Mouse (Mus musculus): ENCODE data around the gene Ssrp1. TPM values are rescaled to one million over a fixed set of nuclear protein-coding genes. Genes with fewer than 3 reads are reported as not detected.
A peak's percentile ranks its signal among the peaks of the same experiment; 100 is the strongest.

The Ssrp1 gene
- polyA plus RNA-seq, 1 experiment from 2014 or later, result 291 TPM

DNA sequence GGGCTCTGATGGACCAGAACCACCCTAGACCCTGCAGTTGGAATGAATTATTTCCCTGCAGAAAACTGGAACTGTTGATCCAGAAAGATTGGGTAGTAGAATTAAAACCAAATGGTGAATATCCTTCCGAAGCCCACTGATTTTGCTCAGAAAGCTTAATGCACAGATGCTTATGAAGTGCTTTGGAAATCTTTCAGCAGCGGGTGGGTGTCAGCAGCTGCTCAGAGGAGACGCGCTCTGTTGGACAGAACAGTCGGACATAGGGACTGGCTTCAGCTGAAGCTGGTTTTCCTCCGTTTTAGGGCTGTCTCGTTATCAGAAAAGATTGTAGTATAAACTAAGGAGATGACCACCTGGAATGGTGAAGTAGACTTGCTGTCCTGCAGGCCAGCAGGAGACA, 6.6 kb downstream of the Ssrp1 start:
- no peaks in the 10 kb centered on the region for H3K9me3 ChIP-seq
- H3K36me3 ChIP-seq, result peaks cover 81% of the 10 kb centered on the region
- H3K27me3 ChIP-seq, result no peaks in the 10 kb centered on the region
- no peak for ATAC-seq (ENCODE audit: insufficient number of reproducible peaks, insufficient read depth, low FRiP score, low TSS enrichment, low read depth)
- no peak overlapping the region for H3K27ac ChIP-seq
- H3K9ac ChIP-seq, result no peak overlapping the region
- H3K4me2 ChIP-seq, result no peak overlapping the region
- no peak overlapping the region for H3K4me3 ChIP-seq
- WGBS, result 79% methylated on average over 7 of the region's 7 CpGs
- H3K4me1 ChIP-seq, result peaks cover 15% of the 10 kb centered on the region

DNA sequence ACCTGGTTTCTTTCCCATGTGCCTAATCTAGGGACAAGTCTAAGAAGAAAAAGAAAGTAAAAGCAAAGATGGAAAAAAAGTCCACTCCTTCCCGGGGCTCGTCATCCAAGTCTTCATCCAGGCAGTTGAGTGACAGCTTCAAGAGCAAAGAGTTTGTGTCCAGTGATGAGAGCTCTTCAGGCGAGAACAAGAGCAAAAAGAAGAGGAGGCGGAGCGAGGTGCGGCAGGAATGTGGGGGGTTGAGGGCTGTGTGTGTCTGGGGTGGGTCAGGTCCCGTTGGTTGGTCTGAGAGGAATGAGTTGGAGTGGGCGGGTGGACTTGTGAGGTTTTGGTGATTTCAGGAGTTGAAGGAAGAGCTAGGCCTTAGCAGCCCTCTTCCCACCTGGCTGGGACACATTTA, 9.2 kb downstream of the Ssrp1 start:
- peak overlapping the region; percentile 84; the same call in 1 of the 2 replicates for H3K9ac ChIP-seq
- H3K36me3 ChIP-seq, result peaks cover 58% of the 10 kb centered on the region
- no peaks in the 10 kb centered on the region for H3K27me3 ChIP-seq
- H3K4me3 ChIP-seq, result no peak overlapping the region
- no peaks in the 10 kb centered on the region for H3K9me3 ChIP-seq
- no peak for ATAC-seq (ENCODE audit: insufficient number of reproducible peaks, insufficient read depth, low FRiP score, low TSS enrichment, low read depth)
- peaks cover 39% of the 10 kb centered on the region for H3K4me1 ChIP-seq
- 80% methylated on average over 8 of the region's 8 CpGs for WGBS
- H3K27ac ChIP-seq, result 0 out of 2 replicates have a peak overlapping the region, but pooled peaks have one; percentile 98
- H3K4me2 ChIP-seq, result no peak overlapping the region

DNA sequence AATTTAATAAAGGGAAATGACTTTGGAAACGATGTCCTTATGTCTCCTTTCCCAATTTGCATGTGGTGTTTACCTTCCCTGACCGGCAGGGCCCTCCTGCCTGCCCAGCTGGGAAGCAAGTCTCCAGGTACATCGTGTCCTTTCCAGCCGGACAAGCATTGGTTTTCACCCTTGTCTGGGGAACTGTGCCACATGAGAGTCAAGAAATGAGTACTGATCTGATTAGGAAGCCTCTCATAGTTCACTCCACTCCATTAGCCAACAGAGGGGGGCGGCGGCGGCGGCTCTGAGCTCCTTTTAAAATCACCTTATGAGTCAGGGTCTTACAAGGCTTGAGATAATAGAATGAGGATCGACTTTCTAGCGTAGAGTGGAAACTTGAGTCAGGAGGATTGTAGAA, 10.0 kb downstream of the Ssrp1 start:
- Histone ChIP-seq H3K4me3 (peak overlapping the region; percentile 64), H3K27me3 (no peaks in the 10 kb centered on the region), H3K27ac (peak overlapping the region; percentile 98), H3K9ac (peak overlapping the region; percentile 84), H3K4me2 (peak overlapping the region; percentile 77), H3K4me1 (peaks cover 47% of the 10 kb centered on the region), H3K9me3 (no peaks in the 10 kb centered on the region), H3K36me3 (peaks cover 57% of the 10 kb centered on the region)
- 42% methylated on average over 10 of the region's 10 CpGs for WGBS
- ATAC-seq (ENCODE audit: insufficient number of reproducible peaks, insufficient read depth, low FRiP score, low TSS enrichment, low read depth), result no peak

DNA sequence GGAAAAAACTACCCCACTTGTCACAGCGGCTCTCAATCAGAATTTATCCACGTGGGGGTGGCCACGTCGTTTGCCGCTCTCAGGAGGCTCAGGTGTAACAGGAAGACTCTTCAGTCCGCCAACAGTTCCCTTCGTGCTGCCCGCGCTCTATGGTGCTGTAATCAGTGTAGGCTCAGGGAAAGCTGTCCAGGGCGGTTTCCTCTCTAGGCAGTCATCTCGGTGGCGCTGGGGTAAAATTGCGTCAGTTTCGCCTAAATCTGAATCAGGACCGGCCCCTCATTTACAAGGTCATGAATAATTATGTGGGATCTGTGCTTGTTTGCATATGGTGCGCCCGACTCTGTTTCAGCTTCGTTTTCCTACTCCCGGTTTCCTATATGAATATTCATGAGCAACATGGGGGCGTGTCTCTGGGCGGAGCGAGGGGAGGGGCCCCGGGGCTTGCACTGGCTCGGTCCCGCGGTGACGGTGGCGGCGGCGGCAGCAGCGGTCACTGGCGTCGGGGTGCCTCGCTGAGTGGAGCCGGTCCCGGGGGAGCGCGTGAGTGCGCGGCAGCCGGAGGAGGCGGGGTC, 10.6 kb downstream of the Ssrp1 start, which contains the start of gene Tnks1bp1:
Gene Tnks1bp1 (plus strand): TSS at position 427 of the 572 bp plus-strand sequence.
- Histone ChIP-seq H3K9me3 (no peaks in the 10 kb centered on the region), H3K27me3 (no peaks in the 10 kb centered on the region), H3K27ac (peak within 1 kb of the TSS; percentile 98), H3K4me1 (peaks cover 53% of the 10 kb centered on the region), H3K4me2 (peak within 1 kb of the TSS; percentile 77), H3K4me3 (peak within 1 kb of the TSS; percentile 64), H3K36me3 (peaks cover 57% of the 10 kb centered on the region), H3K9ac (peak within 1 kb of the TSS; percentile 84)
- WGBS, result under 1% methylated on average over 42 of the region's 42 CpGs
- ATAC-seq (ENCODE audit: insufficient number of reproducible peaks, insufficient read depth, low FRiP score, low TSS enrichment, low read depth), result peak; percentile 74

DNA sequence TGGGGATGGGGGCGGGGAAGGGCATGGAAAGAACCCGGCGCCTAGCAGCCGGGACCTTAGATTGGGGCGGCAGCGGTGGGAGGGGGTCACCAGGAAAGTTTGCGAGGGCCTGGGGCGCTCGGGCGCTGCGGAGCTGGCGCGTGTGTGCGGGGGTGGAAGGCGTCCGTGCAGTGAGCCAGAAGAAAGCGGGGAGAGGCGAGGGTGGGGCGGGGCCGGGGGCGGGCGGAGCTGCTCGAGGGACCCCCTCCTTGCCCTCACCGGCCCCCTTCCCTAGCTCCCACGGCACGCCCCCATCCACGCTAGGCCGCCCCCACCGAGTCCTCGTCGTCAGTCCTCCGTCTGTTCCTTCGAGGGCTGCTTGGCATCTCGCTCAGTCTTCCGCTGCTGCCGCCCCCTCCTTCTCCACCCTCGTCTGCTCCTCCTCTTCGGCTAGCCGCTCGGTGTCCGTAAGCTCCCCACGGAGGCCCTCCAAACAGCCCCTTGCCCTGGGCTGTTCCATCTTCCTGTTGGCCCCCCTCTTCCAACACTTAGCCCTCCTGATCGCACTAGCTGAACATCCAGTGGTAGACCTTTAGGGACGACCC, 11.2 kb downstream of the Ssrp1 start:
- Histone ChIP-seq H3K9ac (peak overlapping the region; percentile 84), H3K36me3 (peaks cover 57% of the 10 kb centered on the region), H3K9me3 (no peaks in the 10 kb centered on the region), H3K4me3 (peak overlapping the region; percentile 64), H3K27ac (peak overlapping the region; percentile 98), H3K27me3 (no peaks in the 10 kb centered on the region), H3K4me1 (peaks cover 57% of the 10 kb centered on the region), H3K4me2 (peak overlapping the region; percentile 77)
- WGBS, result under 1% methylated on average over 37 of the region's 44 CpGs
- peak; percentile 70 for ATAC-seq (ENCODE audit: insufficient number of reproducible peaks, insufficient read depth, low FRiP score, low TSS enrichment, low read depth)

DNA sequence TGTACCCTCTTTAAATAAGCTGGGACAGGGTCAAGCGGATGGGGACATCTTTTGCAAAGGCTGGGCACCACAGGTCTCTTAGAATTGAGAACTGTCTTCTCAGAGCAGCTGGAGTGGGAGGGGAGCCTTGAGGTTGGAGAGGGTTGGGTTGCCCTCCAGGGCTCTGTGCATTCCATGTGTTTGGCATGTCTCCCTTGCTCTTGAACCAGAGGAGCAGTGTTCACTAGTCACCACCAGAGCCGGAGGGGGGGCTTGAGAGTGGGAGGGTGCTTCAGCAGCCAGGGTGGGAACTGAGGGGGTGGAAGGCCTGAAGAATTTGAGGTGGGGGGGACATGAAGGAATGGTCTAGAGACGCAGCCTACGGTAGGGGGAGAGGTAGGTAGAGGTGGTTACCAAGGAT, 12.2 kb downstream of the Ssrp1 start:
- ATAC-seq (ENCODE audit: insufficient number of reproducible peaks, insufficient read depth, low FRiP score, low TSS enrichment, low read depth), result no peak
- peak overlapping the region; percentile 84; the same call in 1 of the 2 replicates for H3K9ac ChIP-seq
- H3K36me3 ChIP-seq, result peaks cover 57% of the 10 kb centered on the region
- no peaks in the 10 kb centered on the region for H3K9me3 ChIP-seq
- H3K4me1 ChIP-seq, result peaks cover 57% of the 10 kb centered on the region
- no peaks in the 10 kb centered on the region for H3K27me3 ChIP-seq
- peak overlapping the region; percentile 64 for H3K4me3 ChIP-seq
- peak overlapping the region; percentile 77 for H3K4me2 ChIP-seq
- H3K27ac ChIP-seq, result peak overlapping the region; percentile 98
- 33% methylated on average over 4 of the region's 4 CpGs for WGBS

DNA sequence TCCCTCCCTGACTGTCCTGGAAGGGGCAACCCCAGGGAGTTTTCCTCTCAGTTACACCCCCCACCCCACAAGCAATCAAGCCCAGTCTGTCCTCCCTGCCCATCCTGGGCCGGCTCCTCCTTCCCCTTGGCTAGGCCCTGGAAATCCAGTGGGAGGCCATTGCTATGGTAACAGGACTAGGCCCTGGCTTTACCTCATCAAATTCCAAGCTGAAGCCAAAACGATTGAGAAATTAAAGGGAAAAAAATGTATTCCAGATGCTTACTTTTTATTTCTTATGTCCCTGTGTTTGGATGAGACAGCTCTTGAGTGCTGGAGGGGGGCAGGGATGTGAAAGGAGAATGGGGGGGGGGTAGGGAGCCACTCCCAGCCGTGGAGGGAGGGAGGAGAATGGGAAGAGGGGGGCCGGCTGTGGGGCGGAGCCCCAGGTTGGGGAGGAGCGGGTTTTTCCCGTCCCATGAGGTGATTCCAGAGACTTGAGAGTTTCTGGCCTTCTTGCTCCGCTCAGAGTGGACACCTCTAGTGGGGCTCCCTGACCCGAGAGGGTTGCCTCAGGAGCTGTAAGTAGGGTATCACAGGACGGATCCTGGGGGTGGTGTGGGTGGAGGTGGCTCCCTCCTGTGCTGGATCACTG, 13.1 kb downstream of the Ssrp1 start:
- peak overlapping the region; percentile 77 for H3K4me2 ChIP-seq
- H3K4me3 ChIP-seq, result peak overlapping the region; percentile 64
- WGBS, result 3% methylated on average over 10 of the region's 10 CpGs
- ATAC-seq (ENCODE audit: insufficient number of reproducible peaks, insufficient read depth, low FRiP score, low TSS enrichment, low read depth), result peak; percentile 35
- peaks cover 58% of the 10 kb centered on the region for H3K36me3 ChIP-seq
- H3K27ac ChIP-seq, result peak overlapping the region; percentile 98
- peaks cover 57% of the 10 kb centered on the region for H3K4me1 ChIP-seq
- H3K27me3 ChIP-seq, result no peaks in the 10 kb centered on the region
- H3K9me3 ChIP-seq, result no peaks in the 10 kb centered on the region
- H3K9ac ChIP-seq, result peak overlapping the region; percentile 71

DNA sequence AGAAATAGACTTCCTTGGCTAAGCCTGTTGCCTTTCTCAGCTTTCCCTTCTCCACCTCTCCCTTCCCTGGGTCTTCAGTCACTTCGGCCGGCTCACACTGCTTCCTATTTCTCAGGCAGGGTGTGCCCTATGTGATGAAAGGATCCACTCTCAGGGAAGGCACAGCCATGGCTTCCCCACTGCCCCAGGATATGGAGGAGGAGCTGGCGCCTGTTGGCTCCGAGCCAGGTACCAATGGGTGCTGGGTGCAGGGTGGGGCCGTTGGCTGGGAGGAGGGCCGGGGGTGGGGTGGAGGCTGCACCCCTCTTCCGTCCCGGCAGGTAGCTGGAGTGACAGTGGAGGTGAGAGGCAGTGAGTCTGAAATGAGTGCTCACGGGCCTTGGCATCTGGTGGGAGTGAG, 13.7 kb downstream of the Ssrp1 start:
- Histone ChIP-seq H3K4me3 (peak overlapping the region; percentile 64), H3K27me3 (no peaks in the 10 kb centered on the region), H3K9me3 (no peaks in the 10 kb centered on the region), H3K4me1 (peaks cover 57% of the 10 kb centered on the region), H3K9ac (peak overlapping the region; percentile 71), H3K27ac (peak overlapping the region; percentile 98), H3K36me3 (peaks cover 58% of the 10 kb centered on the region), H3K4me2 (peak overlapping the region; percentile 77)
- ATAC-seq (ENCODE audit: insufficient number of reproducible peaks, insufficient read depth, low FRiP score, low TSS enrichment, low read depth), result no peak
- 30% methylated on average over 9 of the region's 9 CpGs for WGBS

DNA sequence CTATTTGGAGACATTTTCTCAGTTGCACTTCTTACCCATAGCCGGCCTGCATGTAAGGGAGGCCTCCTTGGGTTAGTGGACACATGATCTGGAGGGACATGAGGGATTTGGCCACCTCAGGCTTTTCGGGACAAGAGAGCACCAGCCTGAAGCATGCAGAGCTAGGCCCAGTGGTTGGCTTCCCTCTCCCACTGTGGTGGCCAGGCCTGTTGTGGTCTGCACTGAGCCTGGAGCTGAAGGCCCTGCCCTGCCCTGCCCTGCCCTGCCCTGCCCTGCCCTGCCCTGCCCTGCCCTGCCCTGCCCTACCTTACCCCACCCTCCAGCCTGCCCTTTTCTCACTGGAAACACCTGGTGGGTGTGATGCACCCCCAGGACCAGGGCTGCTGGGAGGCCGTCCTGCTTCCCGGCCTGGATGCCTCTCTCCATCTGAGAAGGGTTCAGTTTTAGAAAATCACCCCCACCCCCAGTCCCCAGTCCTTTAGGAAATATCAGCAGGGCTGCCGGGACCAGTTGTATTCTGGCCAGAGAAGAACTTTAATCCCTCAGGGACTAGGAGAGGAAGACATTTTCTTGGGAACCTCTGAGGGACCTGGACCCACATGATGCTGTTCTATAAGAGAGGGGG, 16.3 kb downstream of the Ssrp1 start:
- Histone ChIP-seq H3K9ac (no peak overlapping the region), H3K9me3 (no peaks in the 10 kb centered on the region), H3K4me3 (no peak overlapping the region), H3K4me2 (no peak overlapping the region), H3K27me3 (no peaks in the 10 kb centered on the region), H3K27ac (no peak overlapping the region), H3K4me1 (peaks cover 44% of the 10 kb centered on the region), H3K36me3 (peaks cover 69% of the 10 kb centered on the region)
- no peak for ATAC-seq (ENCODE audit: insufficient number of reproducible peaks, insufficient read depth, low FRiP score, low TSS enrichment, low read depth)
- WGBS, result 80% methylated on average over 5 of the region's 5 CpGs

DNA sequence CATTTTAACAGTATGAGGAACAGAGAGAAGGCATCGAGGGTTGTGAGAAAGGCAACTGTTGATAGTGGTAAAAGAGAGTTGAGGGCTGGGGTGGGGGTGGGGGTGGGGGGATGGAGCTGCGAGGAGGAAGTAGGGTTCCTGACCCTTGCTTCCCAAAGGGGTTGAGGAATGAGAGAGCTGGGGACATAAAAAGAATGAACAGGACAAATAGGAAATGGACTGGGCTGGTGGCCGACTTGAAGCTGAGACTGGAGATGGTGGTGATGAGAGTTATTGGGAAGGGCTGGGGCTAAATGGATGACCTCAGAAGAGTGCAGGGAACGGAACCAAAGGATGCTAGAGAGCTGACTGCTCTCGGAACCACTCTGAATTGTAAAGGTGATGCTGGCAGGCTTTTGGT, 19.7 kb downstream of the Ssrp1 start:
- H3K36me3 ChIP-seq, result peaks cover 89% of the 10 kb centered on the region
- no peak overlapping the region for H3K4me3 ChIP-seq
- H3K4me1 ChIP-seq, result peaks cover 30% of the 10 kb centered on the region
- no peaks in the 10 kb centered on the region for H3K9me3 ChIP-seq
- H3K27me3 ChIP-seq, result no peaks in the 10 kb centered on the region
- ATAC-seq (ENCODE audit: insufficient number of reproducible peaks, insufficient read depth, low FRiP score, low TSS enrichment, low read depth), result no peak
- no peak overlapping the region for H3K9ac ChIP-seq
- no peak overlapping the region for H3K27ac ChIP-seq
- no peak overlapping the region for H3K4me2 ChIP-seq
- whole genome bisulfite sequencing, result 56% methylated on average over 5 of the region's 5 CpGs

DNA sequence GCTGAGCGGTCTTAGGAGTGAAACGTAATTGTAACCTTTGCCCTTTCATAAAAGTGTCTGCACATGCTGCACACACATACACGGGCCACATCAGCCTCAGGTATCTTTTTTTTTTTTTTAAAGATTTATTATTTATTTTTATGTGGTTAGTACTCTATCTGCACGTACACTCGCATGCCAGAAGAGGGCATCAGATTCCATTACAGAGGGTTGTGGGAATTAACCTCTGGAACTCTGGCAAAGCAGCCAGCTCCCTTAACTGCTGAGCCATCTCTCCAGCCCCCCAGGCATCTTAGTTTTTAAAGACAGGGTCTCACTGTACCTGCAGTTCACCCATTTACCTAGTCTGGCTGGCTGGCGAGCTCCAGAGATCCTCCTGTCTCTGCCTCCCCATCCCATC, 22.6 kb downstream of the Ssrp1 start:
- Histone ChIP-seq H3K36me3 (peaks cover 89% of the 10 kb centered on the region), H3K27ac (peak overlapping the region; percentile 77), H3K9ac (no peak overlapping the region), H3K4me3 (no peak overlapping the region), H3K4me2 (peak overlapping the region; percentile 67; the same call in 1 of the 2 replicates), H3K4me1 (peaks cover 17% of the 10 kb centered on the region), H3K27me3 (no peaks in the 10 kb centered on the region), H3K9me3 (no peaks in the 10 kb centered on the region)
- ATAC-seq (ENCODE audit: insufficient number of reproducible peaks, insufficient read depth, low FRiP score, low TSS enrichment, low read depth), result no peak
- 89% methylated on average over 6 of the region's 6 CpGs for WGBS

All from embryonic facial prominence, embryonic 13.5 days (tissue).